17 mouse cellular contexts compared by ENCODE assay signal in the genomic region with DNA sequence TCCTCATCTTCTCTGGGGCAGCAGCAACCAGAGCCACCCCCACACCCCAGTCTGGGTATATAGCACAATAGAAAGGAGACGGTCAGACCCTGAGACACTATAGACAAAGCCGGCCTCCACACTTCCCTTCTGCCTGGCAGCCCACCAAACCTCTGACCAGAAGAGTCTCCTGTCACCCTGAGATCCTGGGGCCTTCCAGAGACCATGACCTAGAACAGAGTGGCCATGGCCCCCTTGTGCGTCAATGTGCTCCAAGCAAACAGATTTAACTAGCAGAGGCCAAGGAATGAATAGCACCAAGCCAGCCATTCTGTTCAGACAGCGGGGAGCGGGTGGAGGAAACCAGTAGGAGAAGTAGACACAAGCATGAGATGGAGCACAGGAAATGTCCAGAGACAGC. TPM values are rescaled to one million over a fixed set of nuclear protein-coding genes. Genes with fewer than 3 reads are reported as not detected.
DNase-seq lines count a peak whose midpoint lies in the region; ATAC-seq and TF ChIP-seq lines count a peak whose summit lies in the region.
"Had no signal": no experiment of that assay in that cellular context is flagged by ENCODE, and none has a peak within 500 bp of the region (broad histone marks: within the 10 kb centered on the region; RNA-seq: fewer than 3 reads in every experiment).

No protein-coding gene starts in this region.

- WGBS in stomach, embryonic 15.5 days = 86% methylated on average over 5 of the region's 5 CpGs
- WGBS in stomach, postnatal 0 days = 82% methylated on average over 5 of the region's 5 CpGs
- WGBS in liver, embryonic 12.5 days (ENCODE audit: insufficient replicate concordance) = 56% methylated on average over 5 of the region's 5 CpGs
- WGBS in forebrain, postnatal 0 days = 89% methylated on average over 5 of the region's 5 CpGs

- no peak overlapping the region for H3K4me2 ChIP-seq in stomach, embryonic 15.5 days
- no peak overlapping the region for H3K4me2 ChIP-seq in stomach, postnatal 0 days (replicated peaks; ENCODE audit: low read depth)
- peak overlapping the region; percentile 34 for H3K4me2 ChIP-seq in liver, embryonic 12.5 days
- H3K4me2 ChIP-seq in forebrain, postnatal 0 days (ENCODE audit: low read depth) = no peak overlapping the region
- H3K4me2 ChIP-seq: forebrain, embryonic 13.5 days; hindbrain, embryonic 14.5 days; midbrain, embryonic 12.5 days had no signal

- no peak overlapping the region for H3K4me3 ChIP-seq in layer of hippocampus, adult 2 months
- no peak overlapping the region for H3K4me3 ChIP-seq in stomach, embryonic 15.5 days (replicated peaks)
- H3K4me3 ChIP-seq in stomach, postnatal 0 days (ENCODE audit: low read depth, low read length) = no peak overlapping the region
- H3K4me3 ChIP-seq in liver, embryonic 12.5 days = no peak overlapping the region
- H3K4me3 ChIP-seq in forebrain, postnatal 0 days (ENCODE audit: low read depth, low read length) = no peak overlapping the region
- H3K4me3 ChIP-seq: forebrain, embryonic 13.5 days; heart, adult 2 months; midbrain, embryonic 12.5 days; myocyte had no signal

- no peaks in the 10 kb centered on the region for H3K36me3 ChIP-seq in stomach, embryonic 15.5 days
- no peaks in the 10 kb centered on the region for H3K36me3 ChIP-seq in stomach, postnatal 0 days (ENCODE audit: control insufficient read depth, insufficient read depth, low read length)
- no peaks in the 10 kb centered on the region for H3K36me3 ChIP-seq in liver, embryonic 12.5 days
- H3K36me3 ChIP-seq in forebrain, postnatal 0 days (ENCODE audit: insufficient read depth) = no peaks in the 10 kb centered on the region
- H3K36me3 ChIP-seq: midbrain, embryonic 12.5 days had no signal

- DNase-seq in layer of hippocampus, adult 2 months (ENCODE audit: low spot score in 2 of 2) = no peak
- no peak for DNase-seq in layer of hippocampus, postnatal 25 days (ENCODE audit: extremely low spot score in 1 of 2, low spot score in 1 of 2)
- no peak for DNase-seq in stomach, postnatal 0 days (ENCODE audit: low spot score)
- no peak for DNase-seq in forebrain, postnatal 0 days
- DNase-seq in embryo, embryonic 10 days (ENCODE audit: low spot score) = no peak
- DNase-seq in frontal cortex, postnatal 10 days (ENCODE audit: low spot score in 2 of 2) = no peak
- DNase-seq: cerebellum, postnatal 36 days; heart, adult 2 months; kidney, postnatal 4 days; right cerebral cortex, postnatal 14 days; thymus, adult 2 months had no signal

- TF ChIP-seq CTCF in layer of hippocampus, adult 2 months (conservative IDR thresholded peaks at IDR 0.05) = no peak
- no peak for TF ChIP-seq CTCF in stomach, postnatal 0 days (IDR thresholded peaks at IDR 0.05; ENCODE audit: low read depth)
- TF ChIP-seq CTCF in forebrain, postnatal 0 days (IDR thresholded peaks at IDR 0.05; ENCODE audit: low read depth) = no peak

- no peaks in the 10 kb centered on the region for H3K4me1 ChIP-seq in stomach, embryonic 15.5 days
- no peaks in the 10 kb centered on the region for H3K4me1 ChIP-seq in stomach, postnatal 0 days (replicated peaks; ENCODE audit: control insufficient read depth, insufficient read depth)
- H3K4me1 ChIP-seq in liver, embryonic 12.5 days = peaks cover 54% of the 10 kb centered on the region
- H3K4me1 ChIP-seq in forebrain, postnatal 0 days (ENCODE audit: insufficient read depth) = no peaks in the 10 kb centered on the region
- H3K4me1 ChIP-seq: forebrain, embryonic 13.5 days; midbrain, embryonic 12.5 days had no signal

- no peak overlapping the region for H3K9ac ChIP-seq in stomach, embryonic 15.5 days
- no peak overlapping the region for H3K9ac ChIP-seq in stomach, postnatal 0 days (ENCODE audit: low read length)
- H3K9ac ChIP-seq in liver, embryonic 12.5 days = peak overlapping the region; percentile 48; the same call in 1 of the 2 replicates
- H3K9ac ChIP-seq in forebrain, postnatal 0 days = no peak overlapping the region
- H3K9ac ChIP-seq: forebrain, embryonic 13.5 days; hindbrain, embryonic 14.5 days; midbrain, embryonic 12.5 days had no signal

- ATAC-seq in stomach, embryonic 15.5 days (ENCODE audit: insufficient read depth, low FRiP score, low read depth) = no peak
- ATAC-seq in stomach, postnatal 0 days (ENCODE audit: low FRiP score, low TSS enrichment) = no peak; the same call in 1 of the 2 replicates
- ATAC-seq in liver, embryonic 12.5 days = no peak
- no peak for ATAC-seq in forebrain, postnatal 0 days
- ATAC-seq: forebrain, embryonic 13.5 days had no signal

- no peaks in the 10 kb centered on the region for H3K27me3 ChIP-seq in stomach, embryonic 15.5 days (replicated peaks)
- H3K27me3 ChIP-seq in stomach, postnatal 0 days (ENCODE audit: control insufficient read depth, insufficient read depth, low read length) = no peaks in the 10 kb centered on the region
- peaks cover 4% of the 10 kb centered on the region; the same call in 1 of the 2 replicates for H3K27me3 ChIP-seq in liver, embryonic 12.5 days (replicated peaks)
- no peaks in the 10 kb centered on the region for H3K27me3 ChIP-seq in forebrain, postnatal 0 days (ENCODE audit: insufficient read depth, low read length)
- H3K27me3 ChIP-seq: forebrain, embryonic 13.5 days; midbrain, embryonic 12.5 days had no signal

- H3K27ac ChIP-seq in layer of hippocampus, adult 2 months = peak overlapping the region; percentile 51; the same call in 1 of the 2 replicates
- peak overlapping the region; percentile 63 for H3K27ac ChIP-seq in stomach, embryonic 15.5 days
- H3K27ac ChIP-seq in stomach, postnatal 0 days (replicated peaks) = no peak overlapping the region
- H3K27ac ChIP-seq in liver, embryonic 12.5 days = peak overlapping the region; percentile 87
- no peak overlapping the region for H3K27ac ChIP-seq in forebrain, postnatal 0 days (ENCODE audit: low read depth, low read length)
- H3K27ac ChIP-seq: forebrain, embryonic 13.5 days; heart, adult 2 months; hindbrain, embryonic 14.5 days; midbrain, embryonic 12.5 days had no signal

- no peak for TF ChIP-seq EP300 in stomach, postnatal 0 days (optimal IDR thresholded peaks at IDR 0.05)

- no peaks in the 10 kb centered on the region for H3K9me3 ChIP-seq in stomach, embryonic 15.5 days
- no peaks in the 10 kb centered on the region for H3K9me3 ChIP-seq in stomach, postnatal 0 days (ENCODE audit: control insufficient read depth, low read length)
- H3K9me3 ChIP-seq in liver, embryonic 12.5 days (replicated peaks) = no peaks in the 10 kb centered on the region
- no peaks in the 10 kb centered on the region for H3K9me3 ChIP-seq in forebrain, postnatal 0 days (ENCODE audit: low read length)
- H3K9me3 ChIP-seq: forebrain, embryonic 13.5 days; midbrain, embryonic 12.5 days had no signal

RNA-seq across cellular contexts. Expression of a gene that starts 59.0 kb away (rescaled TPM):
- total RNA-seq in layer of hippocampus, adult 2 months (2021) = 1 to 10 TPM; 2.3 to 2.4 TPM
- total RNA-seq in layer of hippocampus, postnatal 25 days (2021) = 1 to 10 TPM; 2.6 to 3.2 TPM
- 22.6 and 26.0 TPM in 2 replicates for polyA plus RNA-seq in stomach, embryonic 15.5 days (2015; fragmentation: Nextera tagmentation; extraction: Ambion mirVana)
- polyA plus RNA-seq in stomach, postnatal 0 days (2015; fragmentation: Nextera tagmentation; extraction: Ambion mirVana) = 2.5 and 2.8 TPM in 2 replicates
- 59.8 and 63.3 TPM in 2 replicates for polyA plus RNA-seq in liver, embryonic 12.5 days (2016; fragmentation: Nextera tagmentation; extraction: Ambion mirVana)
- 1.9 and 2.0 TPM in 2 replicates for total RNA-seq in forebrain, postnatal 0 days (2014; rRNA removed)
- polyA plus RNA-seq in forebrain, postnatal 0 days (2015; fragmentation: Nextera tagmentation; extraction: Ambion mirVana) = 0.69 and 1.1 TPM in 2 replicates

Comparison
In these comparisons a context has a peak if more than half of its experiments do, and no peak if none do; other contexts are left out.
1. H3K27ac ChIP-seq: peak in layer of hippocampus, adult 2 months (single experiment), stomach, embryonic 15.5 days (single experiment) and liver, embryonic 12.5 days (single experiment); none in stomach, postnatal 0 days (single experiment) and forebrain, postnatal 0 days (single experiment).